Mouse (Mus musculus) gastrocnemius, adult 2 months (tissue): Measurements from ENCODE around the gene Dcdc2a. TPM values are rescaled to one million over a fixed set of nuclear protein-coding genes. Genes with fewer than 3 reads are reported as not detected.

Experiments
- DNase-seq: peaks from one replicate; pipeline ENCODE4 v3.0.0; 2022
- H3K27ac ChIP-seq: fragments of 200-600 bp; 2 replicates; pipeline ENCODE4 v1.8.1; 2022; ENCODE audit warnings: mild to moderate bottlenecking
- H3K4me3 ChIP-seq: fragments of 200-600 bp; 2 replicates; pipeline ENCODE4 v1.8.1; 2022; ENCODE audit warnings: mild to moderate bottlenecking, moderate library complexity
- CTCF ChIP-seq: fragments of 200-600 bp; IDR thresholded peaks from 2 replicates; pipeline ENCODE4 v1.8.1; 2022; ENCODE audit warnings: antibody characterized with exemption, mild to moderate bottlenecking, moderate library complexity
- intact Hi-C: fragments of 180-260 bp; cut with DNase I; formaldehyde crosslinking; loops from one replicate; pipeline ENCODE4 v1.15.1; 2025
- total RNA-seq, 2 experiments: library from RNA; stranded (reverse); gene quantifications; 2 replicates each; pipeline ENCODE4 v1.2.3; 2021

Dcdc2a gene
- total RNA-seq, 2 experiments from 2014 or later: 0.06 to 0.71 TPM

GRCm38 (mm10) chr13:25055111-25055554 is 671 bp upstream of the Dcdc2a start:
- intact Hi-C loops: loop anchor here (5.0 kb wide), 1 partner anchor 62 kb away; no protein-coding TSS in a partner anchor
- H3K27ac ChIP-seq: no peak overlapping the region; the same call in 1 of the 2 replicates
- TF ChIP-seq CTCF: peak; percentile 44
- peak; percentile 45 for DNase-seq
- H3K4me3 ChIP-seq: peak overlapping the region; percentile 71

DNA sequence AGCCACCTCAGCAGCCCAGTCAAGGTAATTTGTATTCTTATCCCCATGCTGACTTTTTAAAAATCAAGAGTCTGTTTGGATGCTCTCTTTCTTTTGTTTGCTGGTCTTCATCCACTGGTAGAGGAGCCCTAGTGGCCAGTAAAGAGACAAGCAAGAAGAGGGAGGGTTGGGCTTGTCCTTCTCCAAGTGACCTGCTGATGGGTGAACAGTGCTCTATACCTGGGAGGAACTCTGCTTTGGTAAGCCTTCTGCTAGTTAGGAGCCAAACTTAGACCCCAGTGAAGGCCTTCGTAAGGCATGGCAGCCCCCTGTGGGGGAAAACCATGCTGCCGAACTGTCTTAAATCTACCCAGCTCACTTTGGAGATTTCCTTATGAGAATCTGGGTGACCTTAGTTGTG is 10.9 kb downstream of the Dcdc2a start:
- intact Hi-C loops: no loop called here
- no peak for TF ChIP-seq CTCF
- Histone ChIP-seq H3K27ac (no peak overlapping the region), H3K4me3 (no peak overlapping the region)
- no peak for DNase-seq

- H3K4me3 ChIP-seq: no peak overlapping the region
- TF ChIP-seq CTCF: no peak
- intact Hi-C loops: no loop called here
- no peak for DNase-seq
- H3K27ac ChIP-seq: no peak overlapping the region
Measured at GRCm38 (mm10) chr13:25067183-25067582, 11.4 kb downstream of the Dcdc2a start.

DNA sequence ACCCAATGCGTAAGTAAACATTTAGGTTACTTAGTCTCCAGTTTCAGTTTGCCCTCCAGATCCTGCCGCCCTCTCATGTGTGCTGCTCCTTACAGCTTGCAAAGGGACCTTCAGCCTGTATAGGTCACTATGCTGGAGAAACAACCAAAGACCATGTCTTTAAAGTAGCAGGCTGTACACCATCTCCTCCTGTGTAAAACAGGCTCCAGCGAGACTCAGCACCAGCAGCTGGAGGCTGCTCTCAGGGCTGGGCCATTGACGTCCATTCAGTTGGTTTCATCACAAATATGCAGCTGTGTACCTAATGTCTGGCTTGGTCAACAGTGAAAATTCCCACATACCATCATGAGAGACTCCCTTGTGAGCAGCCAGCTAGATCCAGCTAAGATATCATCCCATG is 14.0 kb downstream of the Dcdc2a start:
- no peak for TF ChIP-seq CTCF
- no peak overlapping the region for H3K27ac ChIP-seq
- intact Hi-C loops: no loop called here
- H3K4me3 ChIP-seq: no peak overlapping the region
- no peak for DNase-seq

DNA sequence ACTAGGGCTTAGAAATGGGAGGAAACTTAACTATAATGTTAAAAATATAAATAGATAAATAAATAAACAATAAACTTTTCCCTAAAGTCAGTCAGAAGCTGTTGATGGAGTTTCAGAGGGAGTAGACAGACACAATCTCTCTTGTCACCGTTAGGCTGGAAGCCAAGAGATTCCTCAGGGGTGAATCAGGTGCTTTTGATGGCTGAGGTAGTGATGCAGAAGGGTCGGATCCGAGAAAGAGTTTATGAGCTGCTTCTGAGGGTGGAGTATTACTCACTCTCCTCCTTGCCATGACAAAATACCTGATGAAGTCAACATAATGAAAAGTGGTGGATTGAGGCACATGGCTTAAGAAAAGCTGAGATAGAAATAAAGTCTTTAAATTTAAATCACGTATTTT is 15.0 kb downstream of the Dcdc2a start:
- H3K4me3 ChIP-seq: no peak overlapping the region
- intact Hi-C loops: no loop called here
- TF ChIP-seq CTCF: no peak
- DNase-seq: no peak
- H3K27ac ChIP-seq: no peak overlapping the region

DNA sequence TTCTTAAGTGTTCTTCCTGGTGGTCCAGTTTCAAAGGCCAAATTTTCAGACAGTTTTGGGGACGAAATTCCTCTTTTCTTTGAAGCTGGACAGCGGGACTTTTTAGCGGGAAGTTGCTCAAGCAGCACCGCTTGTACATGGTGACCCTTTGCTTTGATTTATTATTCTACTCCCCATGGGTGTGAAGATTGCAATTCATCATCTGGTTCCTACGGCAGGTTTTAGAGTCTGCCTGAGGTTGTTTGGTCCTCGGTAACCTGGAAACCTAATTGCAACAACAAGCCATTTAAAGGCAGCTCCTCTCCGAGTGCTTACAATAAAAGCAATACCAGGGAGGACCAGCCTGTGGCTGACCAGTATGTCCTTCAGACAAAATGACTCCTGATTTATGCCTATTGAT is 21.5 kb downstream of the Dcdc2a start:
- DNase-seq: no peak
- Histone ChIP-seq H3K4me3 (no peak overlapping the region), H3K27ac (no peak overlapping the region)
- no peak for TF ChIP-seq CTCF
- intact Hi-C loops: no loop called here

- intact Hi-C loops: no loop called here
- Histone ChIP-seq H3K27ac (no peak overlapping the region), H3K4me3 (no peak overlapping the region)
- no peak for DNase-seq
- TF ChIP-seq CTCF: no peak
Measured at GRCm38 (mm10) chr13:25083144-25083572, 27.4 kb downstream of the Dcdc2a start.

GRCm38 (mm10) chr13:25085147-25085546 is 29.3 kb downstream of the Dcdc2a start:
- DNase-seq: no peak
- Histone ChIP-seq H3K27ac (no peak overlapping the region), H3K4me3 (no peak overlapping the region)
- TF ChIP-seq CTCF: no peak
- intact Hi-C loops: no loop called here

DNA sequence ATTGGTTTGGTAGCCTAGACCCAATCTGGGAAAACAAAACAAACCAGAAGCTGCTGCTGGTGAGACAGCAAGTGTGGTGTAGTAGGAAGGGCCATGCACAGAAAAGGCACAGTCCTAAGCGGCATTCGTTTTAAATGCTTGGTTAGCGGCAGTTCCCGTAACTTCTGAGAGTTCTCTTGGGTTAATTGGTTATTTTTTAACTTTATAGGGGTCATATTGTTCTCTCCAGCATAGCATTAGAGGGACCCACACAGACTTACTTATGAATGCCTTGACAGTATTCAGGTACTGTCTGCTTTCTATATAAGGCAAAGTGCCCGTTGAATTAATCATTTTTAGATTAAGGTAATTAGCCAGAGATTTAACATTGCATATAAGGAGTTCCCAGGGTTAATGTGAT is 35.5 kb downstream of the Dcdc2a start:
- Histone ChIP-seq H3K4me3 (no peak overlapping the region), H3K27ac (no peak overlapping the region)
- TF ChIP-seq CTCF: no peak
- no peak for DNase-seq
- intact Hi-C loops: no loop called here

DNA sequence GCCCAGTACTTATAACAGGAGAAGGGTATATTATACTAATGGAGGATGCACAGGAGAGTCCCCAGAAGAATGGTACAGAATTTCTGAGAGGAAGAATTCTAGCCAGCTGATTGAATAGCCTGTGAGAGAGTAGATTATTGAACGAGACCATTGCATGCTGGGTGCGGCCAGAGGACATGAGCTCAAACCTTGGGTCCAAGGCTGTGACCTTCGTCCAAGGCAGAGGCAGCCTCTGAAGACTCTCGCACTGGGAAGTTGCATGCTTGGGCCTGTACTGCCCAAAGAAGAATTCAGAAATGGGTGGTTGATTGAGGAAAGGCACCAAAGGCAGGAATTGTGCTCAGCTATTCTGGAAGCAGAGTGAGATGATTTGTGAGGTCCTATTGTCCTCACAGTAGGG is 38.0 kb downstream of the Dcdc2a start:
- intact Hi-C loops: no loop called here
- no peak for TF ChIP-seq CTCF
- Histone ChIP-seq H3K27ac (no peak overlapping the region), H3K4me3 (no peak overlapping the region)
- DNase-seq: no peak

DNA sequence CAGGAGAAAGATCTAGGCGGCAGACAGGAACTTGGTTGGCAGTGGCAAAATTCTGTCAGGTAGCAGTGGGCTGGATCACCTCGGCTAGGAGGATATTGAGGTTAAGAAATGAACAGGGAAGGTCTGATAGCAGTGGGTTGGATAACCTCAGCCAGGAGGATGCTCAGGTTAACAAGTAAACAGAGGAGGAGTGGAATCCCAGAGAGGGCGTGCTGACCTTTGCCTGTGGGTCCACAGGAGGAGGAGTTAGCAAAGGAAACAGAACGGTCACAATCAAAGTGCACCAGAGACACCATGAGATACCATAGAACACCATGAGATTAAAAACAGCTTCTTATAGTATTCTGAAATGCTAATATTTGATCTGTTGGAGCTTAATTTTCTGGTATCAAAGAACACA is 38.6 kb downstream of the Dcdc2a start:
- no peak for DNase-seq
- no peak overlapping the region for H3K4me3 ChIP-seq
- intact Hi-C loops: no loop called here
- TF ChIP-seq CTCF: no peak
- H3K27ac ChIP-seq: no peak overlapping the region

- no peak overlapping the region for H3K27ac ChIP-seq
- no peak for TF ChIP-seq CTCF
- intact Hi-C loops: no loop called here
- no peak for DNase-seq
- no peak overlapping the region for H3K4me3 ChIP-seq
Measured at GRCm38 (mm10) chr13:25097348-25097747, 41.5 kb downstream of the Dcdc2a start.

DNA sequence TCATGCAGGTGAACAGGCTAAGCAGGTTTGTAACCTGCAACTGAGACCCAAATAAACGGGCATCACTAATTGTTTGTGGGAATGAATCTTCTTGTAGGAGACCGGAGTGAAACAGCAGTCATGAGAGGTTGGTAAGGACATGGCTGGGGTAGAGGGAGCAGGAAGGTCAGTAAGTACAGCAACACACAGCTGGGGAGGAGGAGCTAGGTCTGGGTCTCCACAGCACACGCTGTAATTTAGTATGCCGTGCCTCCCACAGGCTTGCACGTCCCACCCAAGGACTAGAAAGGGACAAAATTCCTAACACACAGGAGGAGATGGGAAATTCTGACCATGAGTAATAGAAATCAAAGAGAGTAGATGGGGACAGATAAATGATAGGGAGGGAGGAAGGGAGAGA is 42.8 kb downstream of the Dcdc2a start:
- Histone ChIP-seq H3K4me3 (no peak overlapping the region), H3K27ac (no peak overlapping the region)
- no peak for DNase-seq
- TF ChIP-seq CTCF: no peak
- intact Hi-C loops: no loop called here

- H3K4me3 ChIP-seq: no peak overlapping the region
- intact Hi-C loops: no loop called here
- no peak for DNase-seq
- TF ChIP-seq CTCF: no peak
- no peak overlapping the region for H3K27ac ChIP-seq
Measured at GRCm38 (mm10) chr13:25099508-25099907, 43.7 kb downstream of the Dcdc2a start.

DNA sequence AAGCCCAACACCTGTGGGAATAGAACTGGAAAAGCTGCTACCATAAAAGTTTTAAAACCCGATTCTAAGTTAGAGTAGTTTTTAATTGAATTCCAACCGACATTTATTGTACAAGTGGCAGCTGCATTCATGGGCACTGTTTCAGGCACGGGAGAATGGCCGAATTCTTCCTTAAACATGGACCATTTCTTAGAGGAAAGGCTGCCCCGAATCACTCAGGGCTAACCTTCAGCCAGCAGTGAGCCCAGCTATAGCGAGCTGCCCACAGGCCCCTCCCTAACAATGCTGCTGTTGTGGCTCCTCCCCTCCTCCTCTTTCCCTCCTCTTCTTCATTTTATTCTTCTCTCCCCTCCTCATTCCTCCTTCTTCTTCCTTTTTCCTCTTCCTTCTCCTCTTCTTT is 44.8 kb downstream of the Dcdc2a start:
- intact Hi-C loops: no loop called here
- no peak overlapping the region for H3K27ac ChIP-seq
- no peak overlapping the region for H3K4me3 ChIP-seq
- DNase-seq: no peak
- no peak for TF ChIP-seq CTCF
